Mouse (Mus musculus) forebrain, embryonic 11.5 days (tissue): Measurements from ENCODE around the gene Ly6g5b. TPM values are rescaled to one million over a fixed set of nuclear protein-coding genes. Genes with fewer than 3 reads are reported as not detected.
A peak's percentile ranks its signal among the peaks of the same experiment; 100 is the strongest.

Experiments used
- ATAC-seq: fragments of 200-750 bp; cut with Nextera tagmentation; replicated peaks from 2 replicates; pipeline ENCODE4 v1.8.0; 2017; ENCODE audit warnings: moderate TSS enrichment; ENCODE audit not compliant: low FRiP score
- DNase-seq: peaks from one replicate; pipeline ENCODE4 v3.0.0-alpha.2; 2017; ENCODE audit warnings: low spot score
- H3K27ac ChIP-seq: fragments of 300-500 bp; sonication (generic); 2 replicates; pipeline ENCODE4 v1.5.1; 2014; ENCODE audit warnings: low read depth, low read length
- H3K27me3 ChIP-seq: fragments of 300-500 bp; sonication (generic); 2 replicates; pipeline ENCODE4 v1.6.1; 2014; ENCODE audit warnings: mild to moderate bottlenecking, low read length, mixed read lengths; ENCODE audit not compliant: control insufficient read depth, insufficient read depth
- H3K36me3 ChIP-seq: fragments of 300-500 bp; sonication (generic); 2 replicates; pipeline ENCODE4 v1.6.1; 2014; ENCODE audit warnings: mild to moderate bottlenecking, low read length, moderate library complexity, mixed read lengths; ENCODE audit not compliant: control insufficient read depth, insufficient read depth
- H3K4me1 ChIP-seq: fragments of 300-500 bp; sonication (generic); replicated peaks from 2 replicates; pipeline ENCODE4 v1.6.1; 2014; ENCODE audit warnings: low read length, mixed read lengths; ENCODE audit not compliant: control insufficient read depth, insufficient read depth
- H3K4me2 ChIP-seq: fragments of 300-500 bp; sonication (generic); 2 replicates; pipeline ENCODE4 v1.6.1; 2014; ENCODE audit warnings: low read depth, mild to moderate bottlenecking, low read length, moderate library complexity, mixed read lengths; ENCODE audit not compliant: severe bottlenecking
- H3K4me3 ChIP-seq: fragments of 300-500 bp; sonication (generic); 2 replicates; pipeline ENCODE4 v1.5.1; 2014; ENCODE audit warnings: low read depth, low read length
- H3K9ac ChIP-seq: fragments of 300-500 bp; sonication (generic); 2 replicates; pipeline ENCODE4 v1.6.1; 2014; ENCODE audit warnings: low read length
- H3K9me3 ChIP-seq: fragments of 300-500 bp; sonication (generic); 2 replicates; pipeline ENCODE4 v1.6.1; 2016; ENCODE audit warnings: low read length, mixed read lengths; ENCODE audit not compliant: control insufficient read depth
- WGBS: fragments of 180-500 bp; shearing (Covaris S2); extraction: QIAGEN DNeasy Blood & Tissue Kit; methylation state at CpG from one replicate; pipeline ENCODE4 v1.1.7; 2014; 5-methylcytosine and 5-hydroxymethylcytosine counted together
- polyA plus RNA-seq: library from polyadenylated mRNA; unstranded; fragments of >200 nt; fragmentation: Nextera tagmentation; extraction: Ambion mirVana; gene quantifications from 2 replicates; pipeline ENCODE4 v1.2.1, GENCODE M21; 2014

Gene Ly6g5b
- polyA plus RNA-seq: 1.4 and 1.9 TPM in 2 replicates

DNA sequence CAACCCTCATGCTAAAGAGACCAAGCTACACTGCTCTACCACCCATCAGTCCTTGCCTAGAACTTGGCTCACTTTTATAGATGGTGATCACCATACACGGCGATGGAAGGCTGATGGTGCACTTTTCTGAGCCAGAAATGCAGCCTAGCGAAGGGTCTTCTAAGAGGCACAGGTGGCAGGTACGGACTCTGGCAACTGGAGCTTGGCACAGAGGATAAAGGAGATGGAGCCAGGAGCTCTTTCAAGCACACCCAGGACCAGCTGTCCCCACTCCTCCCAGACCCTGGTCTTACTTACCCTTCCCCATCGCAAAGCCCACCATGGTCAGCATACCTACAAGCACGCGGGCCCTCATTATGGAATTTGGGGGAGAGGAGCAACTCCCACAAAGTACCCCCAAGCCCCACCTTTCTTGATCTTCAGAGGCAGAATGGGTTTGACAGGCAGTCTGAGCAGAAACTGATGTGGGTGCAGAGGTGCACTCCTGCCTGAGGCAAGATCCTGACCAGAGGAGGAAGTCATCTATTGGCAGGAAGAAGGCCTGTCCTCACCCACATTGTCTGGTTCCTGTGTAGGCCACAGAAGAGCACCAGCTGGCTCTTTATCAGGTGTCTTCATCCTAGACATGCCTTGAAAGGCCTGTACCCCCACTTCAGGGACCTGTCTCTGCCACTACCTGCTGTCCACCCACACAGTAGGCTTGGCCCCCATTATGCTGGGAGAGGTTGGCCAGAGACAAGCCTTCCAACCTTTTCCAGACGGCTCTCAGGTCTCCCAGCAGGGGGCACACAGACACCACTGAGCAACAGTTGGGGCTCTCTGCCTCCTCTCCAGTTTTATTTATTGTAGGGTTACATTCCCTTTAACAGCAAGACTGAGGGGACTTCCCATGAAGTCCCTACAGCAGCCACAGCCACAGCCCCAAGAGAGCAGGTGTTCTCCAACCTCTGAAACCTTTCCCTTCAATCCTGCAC is at the start of gene Ly6g5b:
Gene Ly6g5b (minus strand): TSS at position 383 of the 974 bp plus-strand sequence.
- 92% methylated on average over 8 of the region's 8 CpGs for WGBS
- no peak within 1 kb of the TSS for H3K4me3 ChIP-seq
- no peaks in the 10 kb centered on the region for H3K27me3 ChIP-seq
- DNase-seq (no peak), ATAC-seq (no peak)
- no peak within 1 kb of the TSS for H3K4me2 ChIP-seq
- peaks cover 3% of the 10 kb centered on the region; the same call in 1 of the 2 replicates for H3K4me1 ChIP-seq
- H3K27ac ChIP-seq: no peak within 1 kb of the TSS
- H3K9me3 ChIP-seq: no peaks in the 10 kb centered on the region
- no peak within 1 kb of the TSS for H3K9ac ChIP-seq
- H3K36me3 ChIP-seq: peaks cover 16% of the 10 kb centered on the region; the same call in 1 of the 2 replicates

- Histone ChIP-seq H3K4me1 (peaks cover 9% of the 10 kb centered on the region), H3K27ac (peak overlapping the region; percentile 95), H3K4me2 (peak overlapping the region; percentile 93), H3K9me3 (no peaks in the 10 kb centered on the region), H3K27me3 (no peaks in the 10 kb centered on the region), H3K4me3 (peak overlapping the region; percentile 100), H3K9ac (peak overlapping the region; percentile 100), H3K36me3 (peaks cover 27% of the 10 kb centered on the region)
- ATAC-seq (no peak), DNase-seq (no peak)
- 0% methylated on average over 26 of the region's 28 CpGs for WGBS
These were observed 49.0 kb upstream of the Ly6g5b start for GRCm38 (mm10) chr17:35164218-35164567.

- Histone ChIP-seq H3K4me2 (peak overlapping the region; percentile 93), H3K27ac (peak overlapping the region; percentile 95), H3K9me3 (no peaks in the 10 kb centered on the region), H3K9ac (peak overlapping the region; percentile 100), H3K4me1 (peaks cover 9% of the 10 kb centered on the region), H3K36me3 (peaks cover 31% of the 10 kb centered on the region), H3K4me3 (peak overlapping the region; percentile 100), H3K27me3 (no peaks in the 10 kb centered on the region)
- ATAC-seq (no peak), DNase-seq (no peak)
- WGBS: 20% methylated on average over 8 of the region's 8 CpGs
These were observed 48.3 kb upstream of the Ly6g5b start for GRCm38 (mm10) chr17:35163326-35164081.

DNA sequence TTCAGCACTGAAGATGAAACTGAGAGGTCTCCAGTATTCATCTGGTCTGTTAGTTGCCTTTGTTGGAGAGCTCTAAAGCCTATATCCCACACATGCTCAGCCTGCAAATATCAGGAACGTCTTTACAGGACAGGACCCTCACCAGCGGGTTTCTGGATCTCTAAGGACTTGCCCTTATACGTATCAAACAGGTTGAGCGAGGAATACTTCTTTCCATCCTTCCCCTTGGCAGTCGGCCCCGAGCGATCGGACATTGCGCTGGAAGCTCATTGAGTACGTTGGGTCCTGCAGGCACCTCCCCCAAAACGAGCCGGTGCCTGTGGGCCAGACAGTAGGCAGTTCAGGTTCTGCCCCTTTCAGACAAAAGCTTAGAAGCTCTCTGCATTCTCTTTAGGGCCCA is 47.5 kb upstream of the Ly6g5b start:
- no peaks in the 10 kb centered on the region for H3K9me3 ChIP-seq
- no peak for ATAC-seq
- no peak overlapping the region for H3K27ac ChIP-seq
- DNase-seq: peak; percentile 53
- H3K9ac ChIP-seq: peak overlapping the region; percentile 100
- WGBS: 66% methylated on average over 12 of the region's 12 CpGs
- H3K36me3 ChIP-seq: peaks cover 38% of the 10 kb centered on the region
- H3K4me2 ChIP-seq: peak overlapping the region; percentile 93
- H3K27me3 ChIP-seq: no peaks in the 10 kb centered on the region
- H3K4me3 ChIP-seq: peak overlapping the region; percentile 100
- H3K4me1 ChIP-seq: peaks cover 9% of the 10 kb centered on the region

DNA sequence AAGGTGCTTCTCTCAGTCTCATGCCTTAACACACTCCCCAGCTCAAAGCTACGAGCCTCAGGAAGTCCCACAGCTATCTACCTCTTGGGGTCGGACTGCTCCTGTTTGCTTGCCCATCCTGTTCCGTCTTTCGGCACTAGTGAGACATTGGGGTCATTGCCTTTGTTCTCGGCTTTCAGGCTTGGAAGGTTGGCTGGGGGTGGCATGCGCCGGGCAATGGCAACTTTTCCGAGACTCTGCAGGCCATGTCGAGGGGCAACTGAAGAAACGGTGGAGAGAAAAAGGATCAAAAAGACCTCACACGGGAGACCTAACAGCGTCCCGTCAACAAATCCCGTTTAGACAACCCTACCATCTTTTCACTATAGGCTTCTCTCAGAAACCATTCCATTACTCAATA is 46.9 kb upstream of the Ly6g5b start:
- peaks cover 44% of the 10 kb centered on the region for H3K36me3 ChIP-seq
- H3K4me1 ChIP-seq: peaks cover 9% of the 10 kb centered on the region
- H3K4me2 ChIP-seq: peak overlapping the region; percentile 93; the same call in 1 of the 2 replicates
- no peak overlapping the region for H3K4me3 ChIP-seq
- H3K27ac ChIP-seq: no peak overlapping the region
- WGBS: 84% methylated on average over 14 of the region's 14 CpGs
- no peaks in the 10 kb centered on the region for H3K9me3 ChIP-seq
- no peak overlapping the region for H3K9ac ChIP-seq
- DNase-seq (no peak), ATAC-seq (no peak)
- H3K27me3 ChIP-seq: no peaks in the 10 kb centered on the region

DNA sequence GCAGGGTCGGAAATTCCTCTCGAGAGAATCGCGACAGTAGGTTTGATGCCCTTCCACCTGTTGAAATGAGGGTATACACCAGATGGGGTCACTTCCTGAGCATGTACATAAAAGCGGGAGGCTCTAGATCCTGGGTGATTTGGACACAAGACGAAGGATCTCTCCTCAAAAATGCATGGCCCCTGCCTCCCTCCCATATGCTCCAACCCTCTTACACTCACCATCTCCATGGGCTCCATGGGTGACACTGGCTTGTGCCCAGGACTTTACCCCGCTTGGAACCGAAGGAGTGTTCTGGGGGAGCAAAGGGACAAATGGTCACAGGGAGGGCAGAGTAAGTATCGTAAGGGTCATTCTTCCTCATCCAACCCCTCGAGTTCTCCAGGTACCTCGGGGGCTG is 46.2 kb upstream of the Ly6g5b start:
- no peak overlapping the region for H3K9ac ChIP-seq
- peaks cover 9% of the 10 kb centered on the region for H3K4me1 ChIP-seq
- WGBS: 93% methylated on average over 11 of the region's 11 CpGs
- H3K4me2 ChIP-seq: no peak overlapping the region
- H3K36me3 ChIP-seq: peaks cover 48% of the 10 kb centered on the region
- H3K27me3 ChIP-seq: no peaks in the 10 kb centered on the region
- no peak overlapping the region for H3K4me3 ChIP-seq
- H3K9me3 ChIP-seq: no peaks in the 10 kb centered on the region
- DNase-seq: no peak
- H3K27ac ChIP-seq: no peak overlapping the region
- no peak for ATAC-seq

- WGBS: 89% methylated on average over 7 of the region's 7 CpGs
- peaks cover 63% of the 10 kb centered on the region for H3K36me3 ChIP-seq
These were observed 44.4 kb upstream of the Ly6g5b start for GRCm38 (mm10) chr17:35159638-35160037.

DNA sequence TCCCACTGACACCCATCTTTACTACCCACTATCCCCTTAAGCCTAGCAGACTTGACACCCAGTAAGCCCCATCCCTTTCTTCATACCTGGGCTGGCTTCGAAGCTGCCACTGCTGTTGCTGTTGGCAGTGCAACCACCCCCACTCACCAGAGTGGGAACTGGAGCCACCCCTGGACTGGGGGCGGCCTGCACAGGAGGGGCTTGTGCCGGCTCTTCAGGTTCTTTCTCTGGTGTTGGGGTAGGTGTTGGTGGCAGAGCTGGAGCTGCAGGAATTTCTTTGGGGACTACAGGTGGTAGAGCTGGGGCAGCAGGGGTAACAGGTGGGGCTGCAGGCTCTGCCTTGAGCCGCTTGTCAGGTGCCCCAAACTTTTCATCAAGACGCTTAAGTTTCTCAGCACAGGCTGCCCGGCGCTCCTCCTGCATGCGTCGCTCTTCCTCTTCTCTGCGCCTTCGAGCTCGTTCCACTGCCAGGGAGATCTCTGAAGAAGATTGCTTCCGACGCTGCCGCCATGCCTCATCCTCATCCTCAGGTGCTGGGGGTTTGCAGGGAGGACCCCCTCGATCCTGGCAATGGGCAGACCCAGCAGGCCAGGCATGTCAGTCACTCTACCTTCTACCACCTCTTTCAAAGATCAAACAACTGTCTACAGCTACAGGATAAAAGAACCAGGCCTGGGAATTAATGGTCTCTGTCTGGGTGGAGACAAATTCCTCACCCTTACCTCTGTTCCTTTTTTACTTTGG is 43.8 kb upstream of the Ly6g5b start:
- H3K4me2 ChIP-seq: no peak overlapping the region
- 95% methylated on average over 16 of the region's 16 CpGs for WGBS
- no peak for DNase-seq
- no peak overlapping the region for H3K4me3 ChIP-seq
- no peak overlapping the region for H3K27ac ChIP-seq
- H3K9me3 ChIP-seq: no peaks in the 10 kb centered on the region
- ATAC-seq: no peak
- peaks cover 6% of the 10 kb centered on the region for H3K4me1 ChIP-seq
- no peak overlapping the region for H3K9ac ChIP-seq
- no peaks in the 10 kb centered on the region for H3K27me3 ChIP-seq
- peaks cover 69% of the 10 kb centered on the region for H3K36me3 ChIP-seq

More at GRCm38 (mm10) chr17:35159638-35160037, 44.4 kb upstream of the Ly6g5b start:
- ATAC-seq (no peak), DNase-seq (no peak)
- Histone ChIP-seq H3K27ac (no peak overlapping the region), H3K9ac (no peak overlapping the region), H3K4me3 (no peak overlapping the region), H3K4me2 (no peak overlapping the region), H3K4me1 (peaks cover 6% of the 10 kb centered on the region), H3K27me3 (no peaks in the 10 kb centered on the region), H3K9me3 (no peaks in the 10 kb centered on the region)
